Mouse (Mus musculus) liver, postnatal 0 days (tissue): Measurements from ENCODE around the gene Ctxn1.

Experiments
- CTCF ChIP-seq: sonication (generic); IDR thresholded peaks from 2 replicates; pipeline ENCODE4 v1.5.1; 2016; ENCODE audit warnings: antibody characterized with exemption, low read depth
- EP300 ChIP-seq: IDR thresholded peaks from 2 replicates; pipeline ENCODE4 v1.6.1; 2016; ENCODE audit warnings: antibody characterized with exemption, low read depth, mild to moderate bottlenecking

- peak; percentile 58 for TF ChIP-seq CTCF
- no peak for TF ChIP-seq EP300
These were observed 8.6 kb upstream of the Ctxn1 start for GRCm38 (mm10) chr8:4267627-4268026.
